Mouse (Mus musculus) ES-E14 (cell line): Measurements from ENCODE around the gene Mast4. TPM values are rescaled to one million over a fixed set of nuclear protein-coding genes. Genes with fewer than 3 reads are reported as not detected.
A peak's percentile ranks its signal among the peaks of the same experiment; 100 is the strongest.

Experiments used
- DNase-seq: peaks from one replicate; pipeline ENCODE4 v3.0.0-alpha.2; 2013; ENCODE audit warnings: low read depth, low spot score
- H3K27ac ChIP-seq: 2 replicates; pipeline ENCODE4 v1.5.1; 2012; ENCODE audit warnings: low read depth, mild to moderate bottlenecking, low read length, moderate library complexity, mixed read lengths; ENCODE audit not compliant: poor library complexity, insufficient read depth, severe bottlenecking
- H3K36me3 ChIP-seq: 2 replicates; pipeline ENCODE4 v1.6.1; 2012; ENCODE audit warnings: mild to moderate bottlenecking, low read length, moderate library complexity, mixed read lengths; ENCODE audit not compliant: control insufficient read depth, poor library complexity, insufficient read depth, severe bottlenecking
- H3K4me1 ChIP-seq, 2 experiments: fragments of 150-350 bp in 1 of 2; sonication (generic) in 1 of 2; 2 replicates each; pipeline ENCODE4 v1.6.1; 2012; ENCODE audit warnings: low read length in 2 of 2, mild to moderate bottlenecking in 1 of 2, mixed read lengths in 1 of 2; ENCODE audit not compliant: control insufficient read depth in 2 of 2, insufficient read depth in 2 of 2, poor library complexity in 1 of 2
- H3K4me3 ChIP-seq, 2 experiments: fragments of 150-350 bp in 1 of 2; sonication (generic) in 1 of 2; 2 replicates each; pipeline ENCODE4 v1.5.1; 2012; ENCODE audit warnings: low read length in 2 of 2, low read depth in 1 of 2, mild to moderate bottlenecking in 1 of 2, mixed read lengths in 1 of 2; ENCODE audit not compliant: insufficient read depth in 1 of 2, poor library complexity in 1 of 2, severe bottlenecking in 1 of 2
- H3K9ac ChIP-seq: 2 replicates; pipeline ENCODE4 v1.6.1; 2012; ENCODE audit warnings: low read depth, mild to moderate bottlenecking, low read length, mixed read lengths; ENCODE audit not compliant: poor library complexity, insufficient read depth, severe bottlenecking
- H3K9me3 ChIP-seq: fragments of 150-350 bp; sonication (generic); 2 replicates; pipeline ENCODE4 v1.6.1; 2012; ENCODE audit warnings: low read depth, mild to moderate bottlenecking, low read length; ENCODE audit not compliant: control insufficient read depth, insufficient read depth
- CHD2 ChIP-seq: IDR thresholded peaks from 2 replicates; pipeline ENCODE4 v1.6.1; 2014; ENCODE audit warnings: mild to moderate bottlenecking, low read depth, low read length, inconsistent platforms
- HCFC1 ChIP-seq: IDR thresholded peaks from 2 replicates; pipeline ENCODE4 v1.6.1; 2012; ENCODE audit warnings: low read length, inconsistent platforms, borderline replicate concordance; ENCODE audit not compliant: insufficient read depth
- MAFK ChIP-seq: IDR thresholded peaks from 2 replicates; pipeline ENCODE4 v1.6.1; 2014; ENCODE audit warnings: mild to moderate bottlenecking, low read depth, low read length, inconsistent platforms; ENCODE audit not compliant: insufficient read depth
- ZC3H11A ChIP-seq: IDR thresholded peaks from 2 replicates; pipeline ENCODE4 v1.6.1; 2012; ENCODE audit warnings: low read depth, mild to moderate bottlenecking, inconsistent platforms, low read length, borderline replicate concordance
- ZNF384 ChIP-seq: IDR thresholded peaks from 2 replicates; pipeline ENCODE4 v1.6.1; 2012; ENCODE audit warnings: low read depth, low read length, inconsistent platforms
- in situ Hi-C, 2 experiments: fragments of 600-800 bp; cut with MboI; formaldehyde crosslinking; loops; one replicate each; pipeline ENCODE4 v1.15.1; 2025; ENCODE audit warnings: low sequenced_read_pairs in 2 of 2, inconsistent platforms in 1 of 2; ENCODE audit not compliant: unreplicated experiment in 2 of 2
- total RNA-seq: library from RNA; depleted of rRNA; stranded (reverse); fragments of 300-350 nt; gene quantifications from 2 replicates; pipeline ENCODE4 v1.2.3, GENCODE M21; 2012

Gene Mast4
- total RNA-seq, 1 experiment = 8.3 TPM

DNA sequence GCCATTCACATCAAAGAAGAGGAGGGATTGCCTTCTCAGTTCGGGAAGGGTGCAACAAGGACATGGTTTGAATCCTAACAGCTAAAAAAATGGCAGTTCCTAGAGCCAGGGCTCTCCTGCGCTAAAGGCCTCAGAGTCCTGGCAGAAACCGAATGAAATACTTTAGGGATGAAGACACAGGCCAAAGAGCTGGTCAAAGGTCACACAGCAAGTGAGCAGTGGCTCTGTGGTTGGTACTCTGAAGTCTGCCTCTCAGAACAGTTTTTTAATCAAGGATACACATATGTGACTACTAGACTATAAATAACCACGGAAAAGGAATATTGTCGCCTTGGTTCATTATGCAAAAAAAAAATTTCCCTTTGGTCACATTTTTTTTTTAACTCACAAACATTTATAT, 1.9 kb upstream of the Mast4 start:
- TF ChIP-seq ZC3H11A (no peak), HCFC1 (no peak), MAFK (no peak), CHD2 (no peak), ZNF384 (no peak)
- DNase-seq = no peak

DNA sequence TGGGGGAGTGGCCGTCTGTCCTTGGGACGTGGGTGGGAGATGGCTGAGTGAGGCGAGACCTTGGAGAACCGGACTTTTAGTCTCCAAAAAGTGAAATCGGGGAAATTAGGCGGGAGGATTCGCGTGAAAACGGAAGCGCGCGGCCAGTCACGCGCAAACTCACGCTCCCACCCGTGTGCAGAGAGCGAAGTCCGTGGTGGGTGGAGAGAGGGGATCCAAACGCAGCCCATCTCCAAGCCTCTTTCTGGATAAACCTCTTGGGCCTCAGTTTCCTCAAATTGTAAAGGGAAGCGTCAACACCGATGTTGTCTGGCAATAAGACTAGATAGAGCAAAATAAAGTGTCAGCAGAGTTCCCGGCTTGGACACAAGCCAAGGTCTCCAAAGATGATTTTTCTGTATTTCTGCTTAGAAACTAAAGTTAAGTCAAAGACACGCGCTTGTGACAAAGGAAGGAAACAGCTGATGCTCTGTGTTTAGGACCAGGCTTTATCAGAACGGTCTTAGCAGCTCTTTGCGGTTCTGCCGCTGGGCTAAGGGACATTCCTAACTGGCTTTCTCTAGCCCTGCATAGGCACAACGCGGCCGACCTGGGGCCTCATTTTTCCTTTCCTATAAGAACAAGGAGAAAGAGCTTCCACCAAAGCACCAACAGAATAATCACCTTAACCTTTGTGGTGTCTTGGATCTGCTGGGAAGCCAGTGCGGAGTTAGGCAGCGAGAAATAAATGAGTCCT, 594 bp upstream of the Mast4 start:
- Histone ChIP-seq H3K27ac (no peak overlapping the region), H3K4me1 (peaks cover 0 to 2% of the 10 kb centered on the region in 2 experiments; a peak in 2 of 4 replicates), H3K9me3 (no peaks in the 10 kb centered on the region), H3K36me3 (no peaks in the 10 kb centered on the region), H3K4me3 (peak overlapping the region; percentile 79 to 98), H3K9ac (peak overlapping the region; percentile 73)
- TF ChIP-seq HCFC1 (no peak), ZC3H11A (no peak)
- in situ Hi-C loops = no loop called here
- DNase-seq = no peak

More for the DNA sequence above, 1.9 kb upstream of the Mast4 start:
- in situ Hi-C loops = no loop called here
- no peak overlapping the region for H3K9ac ChIP-seq
- no peaks in the 10 kb centered on the region for H3K9me3 ChIP-seq
- H3K27ac ChIP-seq = no peak overlapping the region
- no peaks in the 10 kb centered on the region for H3K36me3 ChIP-seq
- peaks cover 0 to 2% of the 10 kb centered on the region in 2 experiments; a peak in 2 of 4 replicates for H3K4me1 ChIP-seq
- H3K4me3 ChIP-seq = no peak overlapping the region

DNA sequence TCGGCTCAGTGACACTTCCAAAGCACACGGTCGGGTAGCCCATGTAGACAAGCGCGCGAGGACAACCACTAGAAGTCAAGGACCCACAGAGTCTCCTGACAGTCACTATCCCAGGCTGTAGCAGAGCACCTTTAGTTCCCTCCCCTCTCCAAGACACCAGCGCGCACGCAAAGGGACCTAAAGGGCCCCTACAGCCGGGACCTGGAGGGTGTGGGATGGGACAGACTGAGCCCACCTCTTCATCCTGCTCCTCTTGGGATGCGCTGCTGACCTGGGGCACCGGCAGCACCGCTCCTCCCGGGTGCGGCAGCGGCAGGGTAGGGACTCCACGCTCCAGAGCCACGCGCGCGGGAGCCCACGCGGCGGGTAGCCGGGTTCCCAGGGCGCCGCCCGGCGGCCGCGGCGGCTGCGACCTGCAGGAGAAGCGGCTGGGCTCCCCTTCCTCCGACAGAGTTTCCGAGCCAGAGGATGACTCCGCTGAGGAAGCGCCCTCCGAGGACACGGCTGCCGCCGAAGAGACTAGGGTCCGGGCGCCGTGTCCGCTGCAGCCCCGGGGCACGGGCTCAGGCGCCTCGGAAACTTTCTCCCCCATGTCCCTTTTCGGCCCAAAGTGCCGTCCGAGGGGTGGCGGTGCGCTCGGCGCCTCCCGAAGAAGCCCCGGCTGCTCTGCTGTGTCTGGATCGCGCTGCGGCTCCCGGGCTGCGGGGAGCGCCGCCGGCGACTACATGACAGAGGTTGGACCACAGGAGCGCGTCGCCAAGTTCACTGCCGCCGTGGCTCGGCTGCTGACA, 501 bp downstream of the Mast4 start:
- DNase-seq = no peak
- H3K27ac ChIP-seq = no peak overlapping the region

DNA sequence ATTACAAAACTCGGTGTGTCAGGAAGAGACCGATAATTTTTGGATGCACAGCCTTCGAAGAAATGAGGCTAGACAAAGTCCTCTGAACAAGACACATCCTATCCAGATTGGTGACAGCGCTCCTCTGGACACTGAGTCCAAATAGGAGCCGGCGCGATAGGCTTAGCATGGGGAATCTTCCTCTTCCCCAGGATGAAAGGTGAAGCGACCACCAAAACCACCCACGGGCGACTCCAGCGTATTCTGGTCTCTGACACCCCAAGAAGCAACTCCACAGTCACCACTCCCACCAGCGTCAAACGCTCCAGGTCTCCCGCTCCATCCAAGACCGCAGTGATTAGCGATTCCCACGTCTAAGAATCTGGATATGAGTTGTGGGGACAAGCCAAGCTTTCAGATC, 1.1 kb downstream of the Mast4 start:
- in situ Hi-C loops = no loop called here
- H3K4me3 ChIP-seq = peak overlapping the region; percentile 79 to 98
- H3K36me3 ChIP-seq = no peaks in the 10 kb centered on the region
- no peak for DNase-seq
- no peak overlapping the region for H3K27ac ChIP-seq
- no peaks in the 10 kb centered on the region for H3K9me3 ChIP-seq
- H3K4me1 ChIP-seq = peaks cover 0 to 2% of the 10 kb centered on the region in 2 experiments; a peak in 2 of 4 replicates
- H3K9ac ChIP-seq = no peak overlapping the region
- no peak for TF ChIP-seq CHD2
- no peak for TF ChIP-seq ZC3H11A
- no peak for TF ChIP-seq HCFC1
- TF ChIP-seq MAFK = no peak
- no peak for TF ChIP-seq ZNF384

More for the DNA sequence above, 501 bp downstream of the Mast4 start:
- Histone ChIP-seq H3K4me3 (peak overlapping the region; percentile 79 to 98), H3K36me3 (no peaks in the 10 kb centered on the region), H3K9ac (peak overlapping the region; percentile 78), H3K4me1 (peaks cover 0 to 2% of the 10 kb centered on the region in 2 experiments; a peak in 2 of 4 replicates), H3K9me3 (no peaks in the 10 kb centered on the region)
- TF ChIP-seq MAFK = no peak
- no peak for TF ChIP-seq ZC3H11A
- TF ChIP-seq CHD2 = no peak
- TF ChIP-seq HCFC1 = no peak
- in situ Hi-C loops = no loop called here
